Mouse (Mus musculus) bone marrow macrophage, adult 2 months (primary cell): ENCODE results near the gene Wnt9a.

ENCODE experiments used
- CTCF ChIP-seq: IDR thresholded peaks from 2 replicates; pipeline ENCODE4 v1.5.1; 2012; ENCODE audit warnings: low read depth, mild to moderate bottlenecking, low read length, moderate library complexity
- POLR2A ChIP-seq: IDR thresholded peaks from 2 replicates; pipeline ENCODE4 v1.6.1; 2012; ENCODE audit warnings: mild to moderate bottlenecking, low read depth, low read length, borderline replicate concordance

DNA sequence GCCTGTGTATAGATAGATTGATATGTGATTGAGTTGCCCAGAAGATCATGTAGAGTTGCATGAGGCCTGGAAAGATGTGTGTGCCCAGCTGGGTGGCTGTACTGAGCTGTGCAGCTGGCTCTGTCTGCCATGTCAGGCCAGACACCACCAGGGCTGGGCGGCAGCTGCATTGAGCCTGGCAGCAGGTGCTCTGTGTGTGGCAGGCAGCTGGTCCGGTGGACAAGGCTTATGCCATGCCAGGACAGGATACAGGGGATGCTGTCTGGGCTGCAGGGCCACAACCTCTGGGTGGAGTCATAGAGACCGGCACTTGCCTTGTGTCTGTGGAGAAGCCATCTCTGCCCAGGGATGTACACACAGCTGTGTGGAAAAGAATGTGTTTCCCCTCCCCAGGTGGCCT, 16.3 kb downstream of the Wnt9a start:
- TF ChIP-seq POLR2A (no peak), CTCF (no peak)
